ENCODE assay signal across 29 mouse cellular contexts in genomic region chr16:45005280-45005679, GRCm38 (mm10).
DNase-seq lines count a peak whose midpoint lies in the region; ATAC-seq and TF ChIP-seq lines count a peak whose summit lies in the region.
"Had no signal": no experiment of that assay in that cellular context is flagged by ENCODE, and none has a peak within 500 bp of the region (broad histone marks: within the 10 kb centered on the region; RNA-seq: fewer than 3 reads in every experiment).

No protein-coding gene starts in this region.

- no peak overlapping the region for H3K4me3 ChIP-seq in CH12.LX (replicated peaks in 1 of 3; ENCODE audit: low read depth in 2 of 3, low read length in 2 of 3, poor library complexity in 1 of 3)
- H3K4me3 ChIP-seq in embryonic facial prominence, embryonic 10.5 days, result no peak overlapping the region
- H3K4me3 ChIP-seq in cerebellum, adult 2 months (replicated peaks; ENCODE audit: insufficient read depth, low read depth, low read length), result no peak overlapping the region
- H3K4me3 ChIP-seq: erythroblast, embryonic 14.5 days; hindbrain, embryonic 10.5 days; hindbrain, embryonic 15.5 days; limb, embryonic 10.5 days; limb, embryonic 15.5 days; liver, embryonic 13.5 days; megakaryocyte, embryonic 14.5 days; midbrain, embryonic 12.5 days had no signal

- ATAC-seq in common myeloid progenitor, adult 5-6 weeks (replicated peaks; ENCODE audit: low read depth, poor library complexity, severe bottlenecking), result peak; percentile 66
- ATAC-seq in monocyte, adult 5-6 weeks (replicated peaks; ENCODE audit: insufficient number of reproducible peaks, low FRiP score, low TSS enrichment, poor library complexity, severe bottlenecking), result peak; percentile 63
- ATAC-seq: CD4-positive, CD25-positive, alpha-beta regulatory T cell, adult 4 months; forebrain, postnatal 0 days; inflammation-experienced regulatory T-cells, adult 6 months; lung, postnatal 0 days had no signal

- no peak for TF ChIP-seq POLR2A in CH12.LX (IDR thresholded peaks at IDR 0.05; ENCODE audit: low read depth, low read length)
- TF ChIP-seq POLR2A in cerebellum, adult 2 months (IDR thresholded peaks at IDR 0.05; ENCODE audit: borderline replicate concordance, insufficient read depth, low read length), result no peak

- no peaks in the 10 kb centered on the region for H3K9me3 ChIP-seq in CH12.LX (replicated peaks; ENCODE audit: low read length)
- no peaks in the 10 kb centered on the region for H3K9me3 ChIP-seq in embryonic facial prominence, embryonic 10.5 days
- H3K9me3 ChIP-seq: hindbrain, embryonic 10.5 days; hindbrain, embryonic 15.5 days; limb, embryonic 10.5 days; limb, embryonic 15.5 days; liver, embryonic 13.5 days; megakaryocyte, embryonic 14.5 days; midbrain, embryonic 12.5 days had no signal

- H3K9ac ChIP-seq in CH12.LX (ENCODE audit: insufficient read depth, low read depth), result no peak overlapping the region
- H3K9ac ChIP-seq: forebrain, postnatal 0 days; hindbrain, embryonic 15.5 days; limb, embryonic 15.5 days; liver, embryonic 13.5 days; midbrain, embryonic 12.5 days had no signal

- dilution Hi-C loops in CH12.LX (cut with MboI; ENCODE audit: extremely low pct_ligation_motif_present, extremely low pct_unique_long_range_greater_than_20kb, low sequenced_read_pairs), result no loop called here

- no peak; the same call in none of the 2 replicates for TF ChIP-seq RAD21 in CH12.LX (IDR thresholded peaks at IDR 0.05; ENCODE audit: low read depth, low read length)

- in situ Hi-C loops in CH12.LX (cut with MboI; ENCODE audit: low pct_ligation_motif_present, low pct_unique_long_range_greater_than_20kb, low sequenced_read_pairs), result no loop called here

- peak overlapping the region; percentile 23; the same call in 1 of the 2 replicates for H3K4me2 ChIP-seq in CH12.LX (ENCODE audit: insufficient read depth, low read depth, poor library complexity, severe bottlenecking)
- H3K4me2 ChIP-seq: heart, embryonic 11.5 days; hindbrain, embryonic 15.5 days; limb, embryonic 15.5 days; liver, embryonic 13.5 days; midbrain, embryonic 12.5 days had no signal

- 72% methylated on average over 3 of the region's 3 CpGs for WGBS in embryonic facial prominence, embryonic 10.5 days
- WGBS in cerebellum, adult 2 months, result 74% methylated on average over 3 of the region's 3 CpGs

- H3K79me2 ChIP-seq in CH12.LX (replicated peaks; ENCODE audit: control insufficient read depth, extremely low read depth, insufficient read depth, poor library complexity, severe bottlenecking), result no peaks in the 10 kb centered on the region

- TF ChIP-seq CTCF in CH12.LX (conservative IDR thresholded peaks at IDR 0.05 in 1 of 2, IDR thresholded peaks at IDR 0.05 in 1 of 2; ENCODE audit: low read depth in 2 of 2, low read length in 2 of 2), result no peak
- no peak for TF ChIP-seq CTCF in cerebellum, adult 2 months (IDR thresholded peaks at IDR 0.05; ENCODE audit: borderline replicate concordance, insufficient read depth, low read depth, low read length)

- no peaks in the 10 kb centered on the region for H3K27me3 ChIP-seq in CH12.LX (replicated peaks)
- no peaks in the 10 kb centered on the region for H3K27me3 ChIP-seq in embryonic facial prominence, embryonic 10.5 days (replicated peaks; ENCODE audit: low read depth, poor library complexity, severe bottlenecking)
- no peaks in the 10 kb centered on the region for H3K27me3 ChIP-seq in cerebellum, adult 2 months (ENCODE audit: control insufficient read depth, insufficient read depth, low read length)
- H3K27me3 ChIP-seq: hindbrain, embryonic 15.5 days; limb, embryonic 15.5 days; liver, embryonic 13.5 days; megakaryocyte, embryonic 14.5 days; midbrain, embryonic 12.5 days had no signal

- TF ChIP-seq EP300 in CH12.LX (IDR thresholded peaks at IDR 0.05; ENCODE audit: low read length), result peak; percentile 90

- H3K27ac ChIP-seq in CH12.LX (ENCODE audit: insufficient read depth, low read depth), result peak overlapping the region; percentile 5; the same call in 1 of the 2 replicates
- no peak overlapping the region for H3K27ac ChIP-seq in embryonic facial prominence, embryonic 10.5 days (replicated peaks)
- H3K27ac ChIP-seq in cerebellum, adult 2 months (ENCODE audit: insufficient read depth, low read length), result no peak overlapping the region
- H3K27ac ChIP-seq: hindbrain, embryonic 10.5 days; hindbrain, embryonic 15.5 days; limb, embryonic 10.5 days; limb, embryonic 15.5 days; liver, embryonic 13.5 days; midbrain, embryonic 12.5 days had no signal

- DNase-seq in layer of hippocampus, adult 9-11 months, result peak; percentile 52
- no peak for DNase-seq in layer of hippocampus, adult 11-12 months (ENCODE audit: low spot score)
- DNase-seq in CH12.LX (ENCODE audit: extremely low read depth), result peak; percentile 89
- no peak for DNase-seq in embryonic facial prominence, embryonic 10.5 days (ENCODE audit: low spot score)
- DNase-seq in cerebellum, adult 2 months, result no peak
- DNase-seq: adrenal gland, adult 8-10 months; cerebellum, adult 9-11 months; forebrain, postnatal 0 days; gastrocnemius, postnatal 14 days; kidney, adult 11 months; kidney, postnatal 36 days; layer of hippocampus, postnatal 36 days; liver, embryonic 13.5 days; right cerebral cortex, postnatal 25 days; thymus, adult 2 months; thymus, postnatal 4 days had no signal

- H3K4me1 ChIP-seq in CH12.LX (ENCODE audit: control insufficient read depth in 1 of 2, insufficient read depth in 2 of 2), result peaks cover 9 to 52% of the 10 kb centered on the region in 2 experiments
- peaks cover 3% of the 10 kb centered on the region; the same call in 1 of the 2 replicates for H3K4me1 ChIP-seq in embryonic facial prominence, embryonic 10.5 days
- H3K4me1 ChIP-seq in cerebellum, adult 2 months (ENCODE audit: control insufficient read depth, insufficient read depth, low read length), result no peaks in the 10 kb centered on the region
- H3K4me1 ChIP-seq: hindbrain, embryonic 10.5 days; hindbrain, embryonic 15.5 days; limb, embryonic 10.5 days; limb, embryonic 15.5 days; liver, embryonic 13.5 days; midbrain, embryonic 12.5 days had no signal

- H3K36me3 ChIP-seq in CH12.LX (replicated peaks in 1 of 2; ENCODE audit: control insufficient read depth in 1 of 2, insufficient read depth in 1 of 2, low read length in 1 of 2), result no peaks in the 10 kb centered on the region
- no peaks in the 10 kb centered on the region for H3K36me3 ChIP-seq in embryonic facial prominence, embryonic 10.5 days (replicated peaks)
- H3K36me3 ChIP-seq: hindbrain, embryonic 10.5 days; hindbrain, embryonic 15.5 days; limb, embryonic 10.5 days; limb, embryonic 15.5 days; liver, embryonic 13.5 days; midbrain, embryonic 12.5 days had no signal

TF ChIP-seq in CH12.LX, 34 proteins besides CTCF, POLR2A, EP300 and RAD21 (continues in another document):
- no peak for TF ChIP-seq JUN (IDR thresholded peaks at IDR 0.05; ENCODE audit: insufficient read depth, low read depth, low read length)
- no peak for TF ChIP-seq ZKSCAN1 (IDR thresholded peaks at IDR 0.05; ENCODE audit: borderline replicate concordance, low read depth, low read length)
- TF ChIP-seq TCF12 (IDR thresholded peaks at IDR 0.05; ENCODE audit: low read depth, low read length), result peak; percentile 78
- TF ChIP-seq PAX5 (IDR thresholded peaks at IDR 0.05; ENCODE audit: low read length), result no peak
- peak; percentile 81 for TF ChIP-seq ETS1 (conservative IDR thresholded peaks at IDR 0.05; ENCODE audit: low read depth, low read length)
- no peak for TF ChIP-seq GABPA (IDR thresholded peaks at IDR 0.05; ENCODE audit: insufficient replicate concordance, low read depth, low read length)
- 0 out of 2 replicates have a peak, but pooled peaks have one; percentile 21 for TF ChIP-seq JUND (conservative IDR thresholded peaks at IDR 0.05; ENCODE audit: low read depth, low read length)
- peak; percentile 76; the same call in 1 of the 2 replicates for TF ChIP-seq SIN3A (IDR thresholded peaks at IDR 0.05; ENCODE audit: low read length)
- no peak for TF ChIP-seq KAT2A (IDR thresholded peaks at IDR 0.05; ENCODE audit: insufficient replicate concordance, low read length)
- TF ChIP-seq ZMIZ1 (IDR thresholded peaks at IDR 0.05; ENCODE audit: low read depth, low read length), result no peak
- TF ChIP-seq MXI1 (IDR thresholded peaks at IDR 0.05; ENCODE audit: low read depth, low read length), result peak; percentile 49; the same call in 1 of the 2 replicates
- TF ChIP-seq IRF4 (IDR thresholded peaks at IDR 0.05; ENCODE audit: low read depth, low read length), result peak; percentile 90
- TF ChIP-seq CHD1 (IDR thresholded peaks at IDR 0.05; ENCODE audit: low read depth, low read length), result no peak
- TF ChIP-seq POLR2AphosphoS2 (IDR thresholded peaks at IDR 0.05; ENCODE audit: low read depth, low read length), result no peak
- TF ChIP-seq MAFK (IDR thresholded peaks at IDR 0.05; ENCODE audit: insufficient replicate concordance, low read length), result 0 out of 2 replicates have a peak, but pooled peaks have one; percentile 51
- TF ChIP-seq NELFE (IDR thresholded peaks at IDR 0.05; ENCODE audit: low read depth, low read length), result no peak
- TF ChIP-seq USF1 (IDR thresholded peaks at IDR 0.05; ENCODE audit: low read depth, low read length), result peak; percentile 16; the same call in 1 of the 2 replicates
- TF ChIP-seq ZNF384 (IDR thresholded peaks at IDR 0.05; ENCODE audit: low read depth, low read length), result no peak
- no peak for TF ChIP-seq HCFC1 (IDR thresholded peaks at IDR 0.05; ENCODE audit: low read depth, low read length)
- TF ChIP-seq ELF1 (IDR thresholded peaks at IDR 0.05; ENCODE audit: low read depth, low read length), result peak; percentile 53; the same call in 1 of the 2 replicates
- TF ChIP-seq E2F4 (IDR thresholded peaks at IDR 0.05; ENCODE audit: insufficient replicate concordance, low read depth, low read length), result no peak
- peak; percentile 88 for TF ChIP-seq BHLHE40 (IDR thresholded peaks at IDR 0.05; ENCODE audit: low read depth, low read length)
- no peak for TF ChIP-seq UBTF (IDR thresholded peaks at IDR 0.05; ENCODE audit: low read depth, low read length)
- TF ChIP-seq CHD2 (IDR thresholded peaks at IDR 0.05; ENCODE audit: low read length), result peak; percentile 84
- TF ChIP-seq MAZ (IDR thresholded peaks at IDR 0.05; ENCODE audit: low read depth, low read length), result peak; percentile 31; the same call in 1 of the 2 replicates
- no peak for TF ChIP-seq ZC3H11A (IDR thresholded peaks at IDR 0.05; ENCODE audit: low read depth, low read length)
- no peak for TF ChIP-seq SMC3 (IDR thresholded peaks at IDR 0.05; ENCODE audit: low read depth, low read length)
- peak; percentile 91 for TF ChIP-seq MYC (IDR thresholded peaks at IDR 0.05; ENCODE audit: low read depth, low read length)
- TF ChIP-seq RCOR1 (conservative IDR thresholded peaks at IDR 0.05; ENCODE audit: low read depth, low read length), result no peak
- peak; percentile 61 for TF ChIP-seq MEF2A (IDR thresholded peaks at IDR 0.05; ENCODE audit: borderline replicate concordance, low read depth, low read length)
- no peak; the same call in 1 of the 2 replicates for TF ChIP-seq TBP (conservative IDR thresholded peaks at IDR 0.05; ENCODE audit: low read depth, low read length)

Comparison
In these comparisons a context has a peak if more than half of its experiments do, and no peak if none do; other contexts are left out.
1. DNase-seq: peak in layer of hippocampus, adult 9-11 months (single experiment) and CH12.LX (single experiment); none in layer of hippocampus, adult 11-12 months (single experiment), embryonic facial prominence, embryonic 10.5 days (single experiment) and cerebellum, adult 2 months (0 of 2).